Mouse (Mus musculus): ENCODE measurements around the gene Trp63.
"Not testable (repeated sequence)": the region's sequence is repeated elsewhere in the genome, so short reads cannot be mapped to it uniquely, and the experiment has no call there.

The Trp63 gene

GRCm38 (mm10) chr16:25683531-25684248 lies at the start of gene Trp63:
Gene Trp63, plus strand, starts transcription at chr16:25683763.
- DNase-seq (ENCODE audit: low read depth), result no peak

DNA sequence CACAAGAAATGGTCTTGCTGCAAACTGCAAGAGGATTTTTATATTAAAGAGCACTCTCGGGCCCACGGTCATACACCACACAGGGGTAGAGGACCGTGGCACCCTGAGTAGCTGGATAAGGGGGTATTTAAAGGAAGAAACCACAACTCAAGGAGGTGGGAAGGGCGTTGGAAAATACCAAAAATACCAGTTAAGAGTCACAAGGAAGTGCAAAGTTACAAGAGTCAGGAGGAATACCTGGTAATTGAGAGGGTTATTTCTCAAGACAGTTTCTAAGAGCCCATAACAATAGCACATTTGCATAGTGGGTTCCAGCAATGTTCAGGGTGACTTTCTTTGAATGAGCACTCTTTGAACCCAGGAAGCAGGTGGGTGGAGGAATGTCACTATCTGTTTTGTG lies 38.8 kb upstream of the Trp63 start:
- not testable (repeated sequence) for DNase-seq (ENCODE audit: low read depth)

GRCm38 (mm10) chr16:25660510-25661235 lies 22.9 kb upstream of the Trp63 start:
- DNase-seq (ENCODE audit: low read depth), result no peak

GRCm38 (mm10) chr16:25663116-25663515 lies 20.4 kb upstream of the Trp63 start:
- DNase-seq (ENCODE audit: low read depth), result no peak

DNA sequence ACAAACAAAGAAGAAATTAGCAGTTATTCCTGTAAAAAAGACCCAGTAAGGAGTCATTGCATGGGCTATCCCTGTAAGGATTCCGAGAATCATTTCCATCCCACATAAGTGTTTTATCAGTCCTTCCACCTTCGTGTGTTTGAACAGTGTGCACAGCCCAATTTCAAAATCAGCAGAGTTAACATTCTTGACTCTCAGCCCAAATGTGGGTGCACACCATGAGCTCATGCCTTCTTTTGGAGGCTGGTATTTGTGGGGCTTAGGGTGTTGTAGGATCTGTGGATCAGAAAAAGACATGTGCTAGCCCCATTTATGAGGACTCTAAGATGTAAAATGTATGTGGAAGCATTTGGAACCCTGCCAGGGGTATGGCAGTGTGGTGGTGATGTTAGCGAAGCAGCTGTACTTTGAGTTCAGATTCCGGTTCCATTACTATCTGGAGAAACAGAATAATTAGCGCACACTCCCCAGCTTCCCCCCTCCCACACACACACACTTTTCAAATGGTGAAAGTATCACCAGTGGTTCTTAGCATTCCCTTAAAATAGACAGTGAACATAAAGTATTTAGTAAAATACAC lies 9.6 kb upstream of the Trp63 start:
- no peak for DNase-seq (ENCODE audit: low read depth)

DNA sequence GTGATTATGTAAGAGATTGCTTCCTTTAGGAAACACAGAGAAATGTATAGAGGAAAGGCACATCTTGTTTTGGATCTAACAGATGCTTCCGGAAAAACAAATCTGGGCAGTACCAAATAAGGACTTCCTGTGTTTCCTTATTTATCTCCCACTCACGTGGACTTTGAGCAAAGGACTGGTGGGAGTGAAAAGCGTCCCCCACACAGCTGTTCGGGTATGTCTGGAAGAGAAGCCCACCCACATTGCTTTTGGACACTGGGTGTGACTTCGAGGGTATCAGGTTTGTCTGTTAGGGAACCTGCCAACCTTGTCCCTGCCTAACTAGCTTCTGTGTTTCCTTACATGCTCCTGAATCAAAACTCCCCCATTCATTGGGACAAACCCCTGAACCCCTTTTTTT lies 3.2 kb upstream of the Trp63 start:
- DNase-seq (ENCODE audit: low read depth), result no peak

GRCm38 (mm10) chr16:25682533-25682932 lies 1.0 kb upstream of the Trp63 start:
- no peak for DNase-seq (ENCODE audit: low read depth)

- no peak for DNase-seq (ENCODE audit: low read depth)
These were observed 1.0 kb downstream of the Trp63 start for GRCm38 (mm10) chr16:25684572-25684971.

DNA sequence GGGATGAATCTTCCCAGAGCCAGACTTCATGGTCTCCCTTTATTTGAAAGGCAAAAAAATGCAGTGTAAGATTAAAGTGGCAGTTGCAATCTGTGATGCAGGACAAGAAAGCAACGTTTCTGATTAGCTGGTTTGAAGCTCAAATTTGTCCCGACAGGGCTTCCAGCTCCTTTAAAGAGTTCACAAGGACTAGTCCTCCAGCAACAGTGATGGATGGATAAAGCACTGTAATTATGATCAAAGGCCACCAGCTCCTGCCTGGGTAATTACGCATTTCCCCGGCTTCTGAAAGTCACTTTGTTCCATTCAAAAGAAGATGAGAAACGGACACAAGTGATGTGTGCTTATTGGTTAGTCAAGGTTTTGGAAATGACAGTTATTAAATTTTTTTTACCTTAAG lies 7.0 kb downstream of the Trp63 start:
- no peak for DNase-seq (ENCODE audit: low read depth)

- no peak for DNase-seq (ENCODE audit: low read depth)
These were observed 17.7 kb downstream of the Trp63 start for GRCm38 (mm10) chr16:25701252-25701651.

DNA sequence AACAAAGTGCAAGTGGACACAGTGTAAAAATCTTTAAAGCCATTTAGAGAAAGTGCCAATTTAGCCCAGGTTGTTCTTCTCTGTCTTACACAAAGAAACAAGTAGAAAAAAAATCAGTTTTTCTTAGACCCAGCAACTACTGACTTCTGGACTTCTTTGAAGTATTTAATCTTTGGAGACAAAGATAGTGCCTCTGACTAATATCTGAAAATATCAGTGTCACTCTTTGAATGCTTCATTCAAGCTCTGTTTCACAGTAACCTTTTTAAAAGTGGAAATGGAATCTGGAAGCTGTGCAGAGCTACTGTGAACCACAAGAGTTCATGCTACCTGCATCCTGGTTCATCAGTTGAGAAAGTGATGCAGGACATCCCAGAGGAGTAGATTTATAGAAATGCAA lies 22.7 kb downstream of the Trp63 start:
- no peak for DNase-seq (ENCODE audit: low read depth)

GRCm38 (mm10) chr16:25715790-25716189 lies 32.2 kb downstream of the Trp63 start:
- DNase-seq (ENCODE audit: low read depth), result no peak

DNA sequence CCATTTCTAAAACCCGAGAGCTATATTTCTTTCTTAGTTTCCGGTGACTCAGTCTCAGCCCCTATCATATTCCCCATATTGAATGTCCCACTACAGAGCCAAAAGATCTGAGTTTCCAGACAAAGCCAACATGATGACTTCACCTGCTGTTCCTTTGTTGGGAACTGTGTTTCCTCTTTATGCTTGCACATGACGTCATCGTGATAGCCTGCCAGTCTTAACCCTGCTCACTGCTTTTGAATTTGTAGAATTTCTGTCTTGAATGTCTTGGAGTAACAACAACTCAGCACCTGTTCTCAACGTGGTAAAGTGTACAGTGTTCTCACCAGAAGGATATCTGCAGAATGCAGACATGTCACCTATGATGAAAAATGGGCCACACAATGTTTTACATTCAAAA lies 39.6 kb downstream of the Trp63 start:
- no peak for DNase-seq (ENCODE audit: low read depth)

GRCm38 (mm10) chr16:25727001-25727400 lies 43.4 kb downstream of the Trp63 start:
- DNase-seq (ENCODE audit: low read depth), result no peak

GRCm38 (mm10) chr16:25727957-25728506 lies 44.5 kb downstream of the Trp63 start:
- no peak for DNase-seq (ENCODE audit: low read depth)

DNA sequence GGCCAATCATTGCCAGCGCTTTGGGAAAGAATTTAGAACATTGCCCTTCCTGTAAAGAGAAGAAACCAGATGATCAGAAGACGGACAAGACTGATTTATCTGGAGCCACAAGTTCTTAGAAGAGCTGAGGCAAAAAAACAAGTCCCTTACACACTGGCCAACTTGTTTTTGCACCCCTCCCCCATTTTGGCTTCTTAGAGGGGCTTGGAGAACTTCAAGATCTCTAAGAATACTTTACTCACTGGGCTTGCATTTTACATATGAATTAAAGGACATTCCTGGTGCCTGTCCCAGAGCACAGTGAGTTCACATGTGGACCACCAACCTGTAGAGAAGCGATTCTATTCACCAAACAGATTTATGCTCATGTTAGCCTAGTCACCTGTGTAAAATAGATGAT lies 53.3 kb downstream of the Trp63 start:
- DNase-seq (ENCODE audit: low read depth), result no peak

DNA sequence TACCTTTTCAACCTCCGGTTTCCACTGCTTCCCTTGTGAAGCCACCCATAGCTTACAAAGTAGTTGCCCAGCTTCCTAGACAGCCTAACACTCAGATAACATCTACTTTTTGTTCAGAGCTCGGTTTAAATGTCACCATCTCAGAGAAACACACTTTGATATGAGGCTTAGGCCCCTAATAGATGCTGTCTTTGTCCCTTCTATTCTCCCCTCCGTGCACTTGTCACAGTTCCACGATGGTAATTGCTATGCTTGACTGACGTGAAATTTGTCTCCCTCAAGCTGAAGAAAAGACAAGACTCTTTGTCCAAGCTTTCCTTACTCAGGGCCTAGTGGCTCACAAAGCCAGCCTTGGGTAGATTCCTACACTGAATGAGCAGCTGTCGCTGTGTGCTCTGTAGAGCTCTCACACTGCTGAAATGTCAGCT lies 54.1 kb downstream of the Trp63 start:
- DNase-seq (ENCODE audit: low read depth), result no peak

DNA sequence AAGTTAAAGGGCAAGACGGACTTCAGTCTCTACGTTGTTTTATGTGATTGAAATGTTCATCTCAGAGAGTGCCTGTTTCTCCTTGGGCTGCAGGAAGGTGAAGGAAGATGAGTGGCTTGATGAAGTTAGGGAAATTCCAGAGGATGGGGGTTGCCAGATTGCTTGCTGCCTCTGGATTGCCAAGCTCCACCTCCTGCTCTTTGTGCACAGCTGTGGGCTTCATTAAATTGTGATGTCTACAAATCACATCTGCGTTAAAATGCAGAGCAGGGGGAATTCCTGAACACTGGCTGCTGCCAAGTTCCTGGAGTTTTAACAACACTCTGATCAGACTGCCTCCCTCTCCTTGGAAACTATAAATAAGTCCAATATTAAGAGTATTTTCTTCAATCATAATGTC lies 63.2 kb downstream of the Trp63 start:
- no peak for DNase-seq (ENCODE audit: low read depth)

DNA sequence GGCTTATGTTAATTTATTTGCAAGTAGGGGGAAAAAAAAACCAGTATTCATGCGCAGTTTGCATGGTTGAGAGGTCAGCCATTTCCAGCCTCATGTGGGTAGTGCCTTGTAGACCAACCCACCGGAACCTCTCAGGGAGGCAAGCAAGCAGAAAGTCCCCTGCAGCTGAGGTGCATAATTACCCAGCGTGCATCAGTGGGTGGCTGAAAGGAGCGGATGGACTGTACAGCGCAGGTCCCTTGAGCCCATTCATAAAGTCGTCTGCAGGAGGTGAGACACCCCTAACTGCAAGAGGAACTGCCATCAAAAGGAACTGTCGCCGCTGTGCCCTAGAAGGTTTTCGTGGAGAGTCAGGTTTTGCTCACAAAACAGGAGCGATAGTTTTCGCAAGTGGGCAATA lies 68.3 kb downstream of the Trp63 start:
- no peak for DNase-seq (ENCODE audit: low read depth)

GRCm38 (mm10) chr16:25758108-25758507 lies 74.5 kb downstream of the Trp63 start:
- DNase-seq (ENCODE audit: low read depth), result no peak

GRCm38 (mm10) chr16:25765549-25765948 lies 82.0 kb downstream of the Trp63 start:
- no peak for DNase-seq (ENCODE audit: low read depth)

DNA sequence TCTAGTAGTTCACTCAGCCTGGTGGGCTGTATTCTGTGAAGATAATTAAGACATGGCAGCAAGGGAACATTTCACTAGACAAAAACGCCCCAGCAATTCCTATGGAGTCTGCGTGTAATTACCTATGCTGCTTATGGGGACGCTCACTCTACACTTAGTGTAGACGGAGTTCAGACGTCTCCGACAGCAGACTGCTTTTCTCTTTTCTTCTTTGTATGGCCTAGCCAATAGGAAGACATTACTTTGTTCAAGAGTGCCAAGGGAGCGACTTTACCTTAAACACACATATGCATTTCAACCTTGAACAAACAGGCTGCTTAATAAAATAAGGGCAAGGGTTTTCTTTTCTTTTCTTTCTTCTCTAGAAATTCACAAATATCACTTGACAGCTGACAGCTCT lies 91.0 kb downstream of the Trp63 start:
- no peak for DNase-seq (ENCODE audit: low read depth)

- no peak for DNase-seq (ENCODE audit: low read depth)
These were observed 93.9 kb downstream of the Trp63 start for GRCm38 (mm10) chr16:25777501-25777900.

Data from naive thymus-derived CD4-positive, alpha-beta T cell, adult 2 months (primary cell).